In the genomic region with DNA sequence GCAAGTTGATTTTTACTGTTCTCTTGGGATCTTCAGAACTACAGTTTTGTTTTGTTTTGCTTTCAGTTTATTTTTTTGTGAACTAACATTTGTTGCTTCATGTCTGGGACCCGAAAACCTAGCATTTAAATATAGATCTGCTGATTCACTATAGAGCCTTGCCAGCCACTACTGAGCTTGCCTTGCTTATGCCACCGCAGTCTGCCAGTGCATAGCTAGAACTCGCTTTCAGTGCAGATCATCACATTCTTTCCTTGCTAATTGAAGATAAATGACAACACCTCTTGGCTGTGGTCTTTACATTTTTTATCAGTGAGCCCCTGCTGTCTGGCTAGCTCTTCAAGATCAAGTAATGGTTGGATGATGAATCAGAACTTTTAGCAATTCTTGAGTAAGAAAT, we compare ENCODE assay signal across 21 mouse cellular contexts. TPM values are rescaled to one million over a fixed set of nuclear protein-coding genes. Genes with fewer than 3 reads are reported as not detected.
DNase-seq lines count a peak whose midpoint lies in the region; ATAC-seq and TF ChIP-seq lines count a peak whose summit lies in the region.
"Had no signal": no experiment of that assay in that cellular context is flagged by ENCODE, and none has a peak within 500 bp of the region (broad histone marks: within the 10 kb centered on the region; RNA-seq: fewer than 3 reads in every experiment).

No protein-coding gene starts in this region.

- H3K4me2 ChIP-seq in heart, embryonic 16.5 days (ENCODE audit: low read depth, low read length) = peak overlapping the region; percentile 18; the same call in 1 of the 2 replicates
- no peak overlapping the region for H3K4me2 ChIP-seq in hindbrain, embryonic 12.5 days (replicated peaks)
- H3K4me2 ChIP-seq: forebrain, embryonic 13.5 days; limb, embryonic 13.5 days; liver, embryonic 13.5 days; lung, embryonic 15.5 days; midbrain, embryonic 13.5 days; neural tube, embryonic 12.5 days had no signal

- DNase-seq in heart, postnatal 36 days = no peak
- DNase-seq in MEL-GATA-1-ER (ENCODE audit: extremely low read depth, low read depth) (peak; percentile 6), Patski (ENCODE audit: low read depth, low spot score) (no peak)
- DNase-seq in testis, postnatal 14 days (ENCODE audit: low spot score) = no peak
- no peak for DNase-seq in embryo, embryonic 10 days (ENCODE audit: low spot score)
- DNase-seq: adrenal gland, postnatal 14 days; cerebellum, adult 9-11 months; gastrocnemius, postnatal 25 days; kidney, postnatal 36 days; liver, embryonic 13.5 days; thymus, postnatal 14 days had no signal

- H3K36me3 ChIP-seq in heart, embryonic 16.5 days (ENCODE audit: control insufficient read depth, insufficient read depth) = no peaks in the 10 kb centered on the region
- H3K36me3 ChIP-seq in hindbrain, embryonic 12.5 days = no peaks in the 10 kb centered on the region
- H3K36me3 ChIP-seq: limb, embryonic 13.5 days; liver, embryonic 13.5 days; lung, embryonic 15.5 days; midbrain, embryonic 13.5 days; neural tube, embryonic 12.5 days had no signal

- intact Hi-C loops in heart, postnatal 36 days (cut with DNase I) = no loop called here

- in situ Hi-C loops in Patski (cut with MboI; ENCODE audit: low pct_unique_long_range_greater_than_20kb) = loop anchor here (10.0 kb wide), 1 partner anchor 71 kb away; no protein-coding TSS in a partner anchor

- peaks cover 22% of the 10 kb centered on the region for H3K27me3 ChIP-seq in heart, embryonic 16.5 days (ENCODE audit: control insufficient read depth, insufficient read depth, low read length)
- peaks cover 19% of the 10 kb centered on the region for H3K27me3 ChIP-seq in Patski
- peaks cover 27% of the 10 kb centered on the region for H3K27me3 ChIP-seq in hindbrain, embryonic 12.5 days

- WGBS in heart, embryonic 16.5 days = 30% methylated on average over 3 of the region's 3 CpGs
- 77% methylated on average over 3 of the region's 3 CpGs for WGBS in hindbrain, embryonic 12.5 days

- no peaks in the 10 kb centered on the region for H3K9me3 ChIP-seq in heart, embryonic 16.5 days (replicated peaks; ENCODE audit: control insufficient read depth, low read length)
- H3K9me3 ChIP-seq in hindbrain, embryonic 12.5 days (replicated peaks) = no peaks in the 10 kb centered on the region
- H3K9me3 ChIP-seq: forebrain, embryonic 13.5 days; limb, embryonic 13.5 days; liver, embryonic 13.5 days; lung, embryonic 15.5 days; midbrain, embryonic 13.5 days; neural tube, embryonic 12.5 days had no signal

- POLR2A ChIA-PET in Patski (lab: Charles Lee) = no interaction called here

- H3K27ac ChIP-seq in heart, embryonic 16.5 days (ENCODE audit: low read length) = no peak overlapping the region
- H3K27ac ChIP-seq in hindbrain, embryonic 12.5 days = no peak overlapping the region
- H3K27ac ChIP-seq: forebrain, embryonic 13.5 days; limb, embryonic 13.5 days; liver, embryonic 13.5 days; lung, embryonic 15.5 days; macrophage; midbrain, embryonic 13.5 days; neural tube, embryonic 12.5 days had no signal

- H3K4me1 ChIP-seq in heart, embryonic 16.5 days (ENCODE audit: control insufficient read depth, insufficient read depth, low read length) = peaks cover 7% of the 10 kb centered on the region
- peaks cover 11% of the 10 kb centered on the region for H3K4me1 ChIP-seq in hindbrain, embryonic 12.5 days

- no peak overlapping the region for H3K9ac ChIP-seq in heart, embryonic 16.5 days (ENCODE audit: low read length)
- no peak overlapping the region for H3K9ac ChIP-seq in hindbrain, embryonic 12.5 days
- H3K9ac ChIP-seq: forebrain, embryonic 13.5 days; limb, embryonic 13.5 days; liver, embryonic 13.5 days; lung, embryonic 15.5 days; midbrain, embryonic 13.5 days; neural tube, embryonic 12.5 days had no signal

- no peak overlapping the region for H3K4me3 ChIP-seq in heart, embryonic 16.5 days (ENCODE audit: low read length)
- no peak overlapping the region for H3K4me3 ChIP-seq in hindbrain, embryonic 12.5 days
- H3K4me3 ChIP-seq: forebrain, embryonic 13.5 days; limb, embryonic 13.5 days; liver, embryonic 13.5 days; lung, embryonic 15.5 days; midbrain, embryonic 13.5 days; neural tube, embryonic 12.5 days had no signal

- no peak for TF ChIP-seq CTCF in Patski (IDR thresholded peaks at IDR 0.05)

- ATAC-seq in heart, embryonic 16.5 days (replicated peaks; ENCODE audit: extremely low read depth, insufficient read depth, low FRiP score) = no peak
- peak; percentile 73 for ATAC-seq in Patski
- ATAC-seq in hematopoietic stem cell, adult 5-6 weeks (replicated peaks in 1 of 2; ENCODE audit: insufficient read depth in 1 of 2, low FRiP score in 2 of 2, low TSS enrichment in 1 of 2, low read depth in 1 of 2, poor library complexity in 2 of 2, severe bottlenecking in 2 of 2) = peak; percentile 38 to 52; a peak in 1 of 4 replicates
- ATAC-seq in hindbrain, embryonic 12.5 days (ENCODE audit: low FRiP score) = no peak
- ATAC-seq: forebrain, embryonic 13.5 days; intestine, postnatal 0 days; midbrain, embryonic 13.5 days had no signal

- CTCF ChIA-PET in Patski (lab: Charles Lee) = no interaction called here

RNA-seq across cellular contexts. Expression of a gene that starts 5.2 kb away (rescaled TPM):
- polyA plus RNA-seq in heart, embryonic 16.5 days (2015; fragmentation: Nextera tagmentation; extraction: Ambion mirVana) = 0.35 and 0.62 TPM in 2 replicates
- 1 to 10 TPM; 1.2 to 1.5 TPM for total RNA-seq in heart, postnatal 36 days (2021)
- polyA plus RNA-seq in Patski (2021) = 0.03 TPM
- total RNA-seq in hematopoietic stem cell, adult 5-6 weeks (2017) = not detected in 2 replicates
- polyA plus RNA-seq in hindbrain, embryonic 12.5 days (2016; fragmentation: Nextera tagmentation; extraction: Ambion mirVana) = 0.90 and 1.1 TPM in 2 replicates
- polyA plus RNA-seq: macrophage had no signal

Comparison
In these comparisons a context has a peak if more than half of its experiments do, and no peak if none do; other contexts are left out.
1. ATAC-seq: peak in Patski (single experiment) and hematopoietic stem cell, adult 5-6 weeks (2 of 2); none in heart, embryonic 16.5 days (single experiment) and hindbrain, embryonic 12.5 days (single experiment).